Mouse (Mus musculus) E14TG2a.4 (cell line): ENCODE measurements around the gene Rhcg.
A peak's percentile ranks its signal among the peaks of the same experiment; 100 is the strongest.

Source experiments
- H3K27me3 ChIP-seq: 2 replicates; pipeline ENCODE4 v1.6.1; 2014; ENCODE audit warnings: low read length, control low read depth; ENCODE audit not compliant: insufficient read depth
- H3K36me3 ChIP-seq: 2 replicates; pipeline ENCODE4 v1.6.1; 2014; ENCODE audit warnings: low read length, control low read depth; ENCODE audit not compliant: insufficient read depth
- H3K4me1 ChIP-seq: replicated peaks from 2 replicates; pipeline ENCODE4 v1.6.1; 2014; ENCODE audit warnings: low read depth, low read length, control low read depth
- H3K4me3 ChIP-seq: replicated peaks from 2 replicates; pipeline ENCODE4 v1.5.1; 2014; ENCODE audit warnings: mild to moderate bottlenecking, low read length
- H3K9me3 ChIP-seq: 2 replicates; pipeline ENCODE4 v1.6.1; 2014; ENCODE audit warnings: low read length, control low read depth
- CTCF ChIP-seq: conservative IDR thresholded peaks from 2 replicates; pipeline ENCODE4 v1.5.1; 2014; ENCODE audit warnings: low read length
- NANOG ChIP-seq: IDR thresholded peaks from 2 replicates; pipeline ENCODE4 v1.6.1; 2014; ENCODE audit warnings: borderline replicate concordance, low read length, mixed read lengths
- POU5F1 ChIP-seq: IDR thresholded peaks from 2 replicates; pipeline ENCODE4 v1.6.1; 2014; ENCODE audit warnings: low read length, borderline replicate concordance

Rhcg gene

DNA sequence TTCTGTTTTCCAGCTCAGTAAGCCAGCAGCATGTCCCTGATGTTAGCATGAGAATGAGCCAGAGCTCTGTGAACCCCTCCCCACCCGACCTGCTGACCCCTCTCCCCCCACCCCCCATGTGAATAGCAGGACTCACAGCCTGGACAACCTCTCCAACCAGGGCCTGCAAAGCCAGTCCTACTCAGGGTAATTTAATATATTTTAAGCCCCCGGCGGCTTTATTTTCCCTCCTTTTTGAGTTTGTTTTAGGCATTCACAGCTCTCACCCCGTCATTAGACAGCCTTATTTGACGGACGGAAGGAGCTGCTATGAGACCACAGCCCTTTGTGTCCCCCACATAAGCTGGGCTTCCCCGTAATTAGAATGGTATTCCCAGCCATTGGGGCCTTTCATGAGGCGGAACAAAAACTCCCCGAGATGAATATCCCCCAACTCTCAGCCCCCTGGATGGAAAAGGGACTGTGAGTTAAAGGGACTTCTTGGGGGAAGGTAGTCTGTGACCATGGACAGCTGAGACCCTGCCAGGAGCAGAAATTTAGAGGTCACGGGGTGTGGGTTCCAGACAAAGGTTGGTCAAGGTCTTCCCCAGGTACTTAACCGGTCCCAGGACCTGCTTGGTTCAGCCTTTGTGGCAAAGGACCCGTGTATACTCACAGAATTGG, 68.4 kb downstream of the Rhcg start:
- H3K4me3 ChIP-seq: no peak overlapping the region
- H3K27me3 ChIP-seq: peaks cover 86% of the 10 kb centered on the region
- TF ChIP-seq NANOG: no peak
- no peak for TF ChIP-seq POU5F1
- TF ChIP-seq CTCF: no peak
- no peaks in the 10 kb centered on the region; the same call in 1 of the 2 replicates for H3K9me3 ChIP-seq
- peaks cover 60% of the 10 kb centered on the region for H3K4me1 ChIP-seq
- no peaks in the 10 kb centered on the region for H3K36me3 ChIP-seq

DNA sequence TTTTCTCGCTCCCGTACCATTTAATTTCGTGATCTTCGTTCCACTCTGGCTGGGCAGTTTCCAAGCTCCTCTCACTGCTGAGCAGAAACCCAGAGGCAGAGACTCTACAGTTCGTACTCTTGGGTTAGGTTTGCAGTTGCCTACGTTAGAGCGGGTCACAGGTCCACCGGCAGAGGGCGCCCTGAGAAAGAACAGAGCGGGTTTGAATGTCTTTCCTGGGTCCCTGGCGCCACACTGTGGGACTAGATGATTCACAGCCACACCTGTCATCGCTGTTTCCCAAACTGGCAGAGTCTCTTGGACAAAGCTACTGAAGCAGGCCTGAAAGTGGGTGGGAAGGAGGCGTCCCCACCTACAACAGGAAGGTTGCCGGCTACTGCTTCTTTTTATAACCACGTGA, 70.4 kb downstream of the Rhcg start:
- no peak overlapping the region for H3K4me3 ChIP-seq
- no peaks in the 10 kb centered on the region for H3K9me3 ChIP-seq
- TF ChIP-seq NANOG (no peak), CTCF (peak; percentile 91), POU5F1 (no peak)
- no peaks in the 10 kb centered on the region for H3K36me3 ChIP-seq
- H3K4me1 ChIP-seq: peaks cover 64% of the 10 kb centered on the region
- H3K27me3 ChIP-seq: peaks cover 91% of the 10 kb centered on the region

DNA sequence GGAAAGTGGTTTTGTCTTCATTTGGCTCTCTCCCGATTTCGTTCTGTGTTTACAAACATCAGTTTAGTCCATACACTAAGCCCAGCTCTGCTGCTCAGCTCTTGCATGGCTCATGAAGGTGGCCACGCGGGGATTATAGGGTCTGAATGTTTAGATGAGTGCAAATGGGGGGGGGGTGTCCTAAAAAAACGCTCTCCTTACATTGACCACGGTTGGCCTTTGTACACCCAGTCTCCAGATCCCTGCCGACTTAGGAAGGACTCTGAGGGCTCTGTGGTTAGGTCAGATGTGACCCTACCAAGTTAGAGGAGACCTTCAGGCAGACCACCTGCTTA, 72.4 kb downstream of the Rhcg start:
- Histone ChIP-seq H3K27me3 (peaks cover 92% of the 10 kb centered on the region), H3K4me1 (peaks cover 70% of the 10 kb centered on the region), H3K36me3 (no peaks in the 10 kb centered on the region), H3K9me3 (no peaks in the 10 kb centered on the region; the same call in 1 of the 2 replicates), H3K4me3 (no peak overlapping the region)
- TF ChIP-seq CTCF: no peak

DNA sequence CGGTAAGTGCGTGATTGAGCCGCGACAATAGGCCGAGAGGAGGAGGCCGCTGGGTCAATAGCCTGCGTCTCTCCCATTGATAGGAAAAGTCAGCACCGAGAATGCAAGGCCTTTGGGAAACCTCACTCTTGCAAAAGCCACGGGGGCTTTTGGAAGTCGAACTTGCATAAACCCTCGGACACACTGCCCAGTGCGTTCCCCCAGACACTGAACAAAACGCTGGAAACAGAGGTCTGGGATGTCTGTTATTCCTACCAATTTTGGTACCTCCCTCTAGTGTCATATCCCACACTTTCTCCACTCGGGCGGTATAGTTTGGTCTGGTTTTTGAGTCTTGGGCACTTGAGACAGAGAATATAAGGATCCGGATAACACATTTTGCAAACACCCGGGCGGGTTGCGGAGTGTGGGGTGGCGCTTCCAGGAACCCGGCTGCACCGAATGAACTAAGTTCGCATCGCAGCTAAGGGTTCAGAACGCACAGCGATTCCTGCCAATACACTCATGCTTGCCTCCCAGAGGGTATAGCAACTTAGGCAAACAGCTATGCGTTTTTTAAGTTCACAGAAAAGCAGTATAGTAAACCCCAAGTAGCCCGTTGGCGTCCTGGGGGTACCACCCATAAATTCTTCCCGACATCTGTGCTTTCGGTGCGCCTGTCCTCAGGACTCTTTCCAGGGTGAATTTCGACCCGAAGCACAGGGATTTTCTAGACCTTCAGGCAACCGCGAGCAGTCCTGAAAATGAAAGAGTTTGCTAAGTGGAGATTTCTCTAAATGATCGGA, 73.0 kb downstream of the Rhcg start:
- Histone ChIP-seq H3K27me3 (peaks cover 92% of the 10 kb centered on the region), H3K4me1 (peaks cover 65% of the 10 kb centered on the region), H3K4me3 (no peak overlapping the region), H3K9me3 (no peaks in the 10 kb centered on the region; the same call in 1 of the 2 replicates), H3K36me3 (no peaks in the 10 kb centered on the region)
- TF ChIP-seq POU5F1 (no peak), CTCF (no peak), NANOG (no peak)
